Mouse (Mus musculus): ENCODE measurements around the gene Slamf8.

The Slamf8 gene

GRCm38 (mm10) chr1:172594495-172594894 lies 4.1 kb upstream of the Slamf8 start:
- no peak for DNase-seq (ENCODE audit: low read depth in 1 of 2, low spot score in 2 of 2)

- DNase-seq (ENCODE audit: low read depth in 1 of 2, low spot score in 2 of 2) = no peak
Measured at GRCm38 (mm10) chr1:172593956-172594355, 3.6 kb upstream of the Slamf8 start.

DNA sequence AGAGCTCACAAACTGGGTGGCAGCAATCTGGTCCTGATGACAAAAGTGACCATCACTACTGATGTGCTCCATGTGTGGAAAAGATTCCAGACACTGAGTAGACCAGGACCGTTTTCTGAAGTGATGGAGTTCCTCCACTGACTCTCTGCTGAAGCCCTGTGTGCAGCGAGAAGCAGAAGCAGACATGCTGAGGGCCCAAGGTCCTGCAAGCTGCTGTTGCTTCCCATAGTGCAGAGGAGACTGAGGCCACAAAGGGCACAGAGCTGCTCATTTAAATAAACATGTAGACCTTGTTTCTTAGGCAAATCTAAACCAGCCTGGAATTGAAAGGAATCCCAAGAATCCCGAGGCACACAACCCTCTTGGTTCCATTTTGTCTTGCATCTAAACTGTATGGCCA lies 3.0 kb upstream of the Slamf8 start:
- no peak for DNase-seq (ENCODE audit: low read depth in 1 of 2, low spot score in 2 of 2)

DNA sequence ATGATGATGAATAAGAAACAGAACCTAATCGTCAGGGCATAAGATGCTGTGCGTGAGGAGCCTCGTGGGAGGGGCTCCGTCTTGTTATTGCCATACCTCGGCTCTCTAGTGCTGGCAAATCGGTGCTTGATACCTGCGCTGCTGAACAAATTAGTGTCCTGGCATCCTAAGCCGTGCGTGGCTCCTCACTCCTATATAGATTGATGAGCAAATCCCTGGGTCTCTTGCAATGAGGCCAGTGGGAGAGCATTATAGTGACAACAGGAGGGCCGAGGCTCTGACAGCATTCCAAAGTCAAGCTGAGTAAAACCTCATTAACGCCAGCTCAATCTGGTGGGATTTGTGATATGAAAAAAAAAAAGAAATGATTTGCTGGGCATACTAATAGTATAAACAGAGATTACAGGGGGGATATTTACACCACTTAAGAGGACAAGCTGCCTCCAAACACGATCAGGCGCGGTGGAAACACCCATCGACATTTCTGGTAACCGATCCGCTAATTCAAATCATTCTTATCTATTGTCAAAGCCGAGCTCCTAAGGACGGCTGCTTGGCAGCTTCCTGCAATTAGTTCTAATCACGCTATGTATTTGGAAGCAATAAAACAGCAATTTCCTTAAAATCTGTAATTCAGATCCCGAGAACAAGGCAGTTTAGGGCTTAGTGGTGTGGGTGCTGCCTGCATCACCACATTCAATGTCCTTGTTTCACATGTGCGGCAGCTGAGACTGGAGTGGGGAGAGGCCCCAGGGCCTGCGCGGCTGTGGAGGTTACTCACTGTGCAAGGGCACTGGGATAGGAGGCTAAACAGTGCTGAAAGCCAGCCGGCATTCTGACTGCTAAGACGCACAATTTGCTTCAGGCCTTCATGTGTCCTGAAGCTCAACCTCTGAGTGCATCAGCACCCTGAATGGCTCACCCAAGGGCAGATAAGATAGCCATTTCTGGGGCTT lies 4.5 kb downstream of the Slamf8 start:
- no peak for DNase-seq (ENCODE audit: low read depth in 1 of 2, low spot score in 2 of 2)

- no peak for DNase-seq (ENCODE audit: low read depth in 1 of 2, low spot score in 2 of 2)
Measured at GRCm38 (mm10) chr1:172585026-172585425, 5.3 kb downstream of the Slamf8 start.

DNA sequence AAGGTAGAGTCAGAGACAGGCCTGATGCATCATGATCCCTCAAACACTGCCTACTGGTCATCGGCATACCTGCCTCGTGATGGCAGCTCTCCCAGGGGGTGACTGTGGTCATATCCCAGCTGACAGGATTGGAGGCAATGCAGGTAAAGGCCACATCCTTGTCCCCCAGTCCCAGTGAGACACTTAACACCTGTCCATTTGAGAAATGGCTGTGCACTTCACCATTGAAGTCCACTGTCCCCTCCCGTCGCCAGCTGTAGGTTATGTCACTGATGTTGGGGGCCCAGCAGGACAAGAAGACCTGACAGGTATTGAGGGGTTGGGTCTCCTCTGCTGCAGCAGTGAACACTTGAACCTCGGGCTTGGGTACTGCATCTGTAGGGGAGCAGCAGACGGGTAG lies 6.1 kb downstream of the Slamf8 start:
- DNase-seq (ENCODE audit: low read depth in 1 of 2, low spot score in 2 of 2) = no peak

- no peak for DNase-seq (ENCODE audit: low read depth in 1 of 2, low spot score in 2 of 2)
Measured at GRCm38 (mm10) chr1:172582436-172582835, 7.9 kb downstream of the Slamf8 start.

DNA sequence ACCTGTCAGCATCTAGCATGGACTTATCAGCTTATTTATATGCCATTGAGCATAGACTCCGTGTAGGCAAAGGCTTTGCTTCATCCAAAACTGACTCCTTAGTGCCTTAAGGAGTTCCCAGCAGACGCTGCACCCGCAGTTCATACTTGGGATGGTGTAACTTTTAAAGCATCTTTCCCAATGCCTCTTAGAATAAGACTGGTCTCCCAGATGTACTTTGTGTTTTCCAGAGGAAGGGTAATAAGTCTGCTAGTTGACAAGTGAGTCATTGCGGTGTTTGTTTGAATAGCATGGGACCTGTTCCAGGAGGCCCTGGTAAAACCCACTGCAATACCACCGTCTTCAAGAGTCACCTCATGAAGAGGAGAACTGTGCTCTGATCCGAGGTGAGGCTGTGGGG lies 10.3 kb downstream of the Slamf8 start:
- no peak for DNase-seq (ENCODE audit: low read depth in 1 of 2, low spot score in 2 of 2)

DNA sequence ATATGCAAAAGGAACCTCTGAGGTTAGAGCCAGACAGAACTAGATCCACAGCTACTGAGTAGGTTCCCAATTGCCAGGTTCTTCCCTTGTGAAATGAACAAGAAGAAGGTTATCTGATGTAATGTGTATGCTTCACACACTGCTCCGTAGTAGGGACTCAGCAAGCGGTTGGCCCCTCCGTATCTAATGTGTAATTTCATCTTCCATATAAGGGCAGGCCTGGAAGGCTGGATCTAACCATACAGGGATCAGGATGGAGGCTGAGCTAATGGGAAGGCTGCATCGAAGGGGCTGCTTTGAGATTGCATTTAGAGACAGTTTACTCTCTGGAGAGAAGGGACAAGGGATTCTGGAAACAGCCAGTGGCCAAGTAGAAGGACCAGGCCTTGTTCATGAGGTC lies 22.6 kb downstream of the Slamf8 start:
- no peak for DNase-seq (ENCODE audit: low read depth in 1 of 2, low spot score in 2 of 2)

DNA sequence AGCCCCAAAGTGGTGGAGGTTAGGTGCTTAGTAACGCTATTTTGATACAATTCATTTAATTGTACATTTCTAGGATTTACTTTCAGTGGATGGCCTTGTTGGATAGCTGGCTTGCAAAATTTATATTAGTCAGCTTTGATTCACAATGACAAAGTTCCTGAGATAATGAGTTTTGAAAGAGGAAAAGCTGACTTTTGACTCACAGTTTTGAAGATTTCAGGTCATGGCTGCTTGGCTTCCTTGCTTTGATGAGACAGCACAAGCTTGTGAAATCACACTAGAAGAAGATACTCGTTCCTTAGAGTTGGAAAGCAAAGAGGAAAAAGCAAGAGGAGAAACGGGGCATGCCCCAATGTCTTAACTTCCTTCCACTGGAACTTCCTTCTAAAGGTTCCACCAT lies 24.2 kb downstream of the Slamf8 start:
- no peak for DNase-seq (ENCODE audit: low read depth in 1 of 2, low spot score in 2 of 2)

DNA sequence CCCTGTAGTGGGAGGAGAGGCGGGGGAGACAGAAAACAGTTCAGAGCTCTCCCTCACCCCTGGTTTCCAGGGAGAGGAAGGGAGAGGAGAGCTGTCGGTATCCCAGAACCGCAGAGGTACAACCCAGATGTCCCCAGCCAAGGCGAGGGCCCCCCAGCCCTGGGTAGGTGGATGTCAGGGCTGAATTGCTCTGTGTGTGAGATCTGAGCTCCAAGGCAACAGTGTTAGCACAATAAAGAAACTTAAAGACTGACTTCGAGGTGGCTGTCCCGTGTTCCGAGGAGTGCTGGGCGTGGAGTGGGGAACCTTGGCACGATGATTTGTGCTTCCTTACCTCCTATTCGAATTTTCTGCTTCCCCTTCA lies 26.9 kb downstream of the Slamf8 start:
- DNase-seq (ENCODE audit: low read depth in 1 of 2, low spot score in 2 of 2) = no peak

- DNase-seq (ENCODE audit: low read depth in 1 of 2, low spot score in 2 of 2) = peak in 1 of 2 experiments; percentile 46
Measured at GRCm38 (mm10) chr1:172562641-172563464, 27.5 kb downstream of the Slamf8 start.

DNA sequence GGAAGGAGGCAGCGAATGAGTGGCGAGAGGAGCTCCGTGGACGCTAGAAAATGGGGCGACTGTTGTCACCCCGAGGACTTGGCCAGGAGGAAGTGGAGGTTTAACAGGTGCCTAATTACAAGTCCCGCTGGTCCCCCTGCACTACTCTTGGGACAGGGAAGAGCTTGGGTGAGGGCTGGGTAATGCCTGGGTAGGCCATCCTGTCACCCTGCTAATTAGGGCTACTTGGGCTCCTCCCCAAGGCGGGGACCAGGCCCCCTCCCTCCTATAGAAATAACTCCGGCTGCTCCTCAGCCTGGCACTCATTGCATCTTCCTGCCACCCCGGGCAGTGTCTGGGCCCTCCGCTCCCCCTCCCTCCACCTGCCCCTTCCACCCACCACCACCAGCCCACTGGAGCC lies 34.7 kb downstream of the Slamf8 start, which contains the start of gene Vsig8:
TSS of gene Vsig8 (plus strand) at position 301 of the 400 bp plus-strand sequence.
- DNase-seq (ENCODE audit: low read depth in 1 of 2, low spot score in 2 of 2) = no peak

- DNase-seq (ENCODE audit: low read depth in 1 of 2, low spot score in 2 of 2) = no peak
Measured at GRCm38 (mm10) chr1:172552623-172553022, 37.7 kb downstream of the Slamf8 start.

- no peak for DNase-seq (ENCODE audit: low read depth in 1 of 2, low spot score in 2 of 2)
Measured at GRCm38 (mm10) chr1:172551009-172551408, 39.4 kb downstream of the Slamf8 start.

GRCm38 (mm10) chr1:172550551-172550951 lies 39.8 kb downstream of the Slamf8 start:
- DNase-seq (ENCODE audit: low read depth in 1 of 2, low spot score in 2 of 2) = peak; percentile 21 to 48

DNA sequence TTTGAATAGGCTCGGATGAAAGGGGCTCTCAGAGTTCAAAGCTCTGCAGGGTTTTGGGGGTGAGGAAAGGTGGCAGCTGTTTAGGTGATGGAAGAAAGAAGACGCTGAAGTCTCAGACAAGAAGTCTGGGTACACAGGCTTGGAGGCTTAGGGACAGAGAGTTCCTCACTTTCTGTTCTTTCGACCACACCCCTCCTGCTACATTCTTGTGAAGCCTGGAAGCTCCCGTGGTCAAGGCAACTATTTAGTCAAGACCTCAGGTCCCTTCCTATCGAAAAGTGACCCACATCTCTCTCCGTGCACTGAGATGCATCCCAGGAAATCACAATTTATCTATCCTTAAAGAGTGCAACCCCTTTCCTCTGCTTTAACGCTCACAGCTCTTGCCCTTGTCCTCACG lies 40.7 kb downstream of the Slamf8 start:
- DNase-seq (ENCODE audit: low read depth in 1 of 2, low spot score in 2 of 2) = no peak

- no peak for DNase-seq (ENCODE audit: low read depth in 1 of 2, low spot score in 2 of 2)
Measured at GRCm38 (mm10) chr1:172549314-172549713, 41.1 kb downstream of the Slamf8 start.

DNA sequence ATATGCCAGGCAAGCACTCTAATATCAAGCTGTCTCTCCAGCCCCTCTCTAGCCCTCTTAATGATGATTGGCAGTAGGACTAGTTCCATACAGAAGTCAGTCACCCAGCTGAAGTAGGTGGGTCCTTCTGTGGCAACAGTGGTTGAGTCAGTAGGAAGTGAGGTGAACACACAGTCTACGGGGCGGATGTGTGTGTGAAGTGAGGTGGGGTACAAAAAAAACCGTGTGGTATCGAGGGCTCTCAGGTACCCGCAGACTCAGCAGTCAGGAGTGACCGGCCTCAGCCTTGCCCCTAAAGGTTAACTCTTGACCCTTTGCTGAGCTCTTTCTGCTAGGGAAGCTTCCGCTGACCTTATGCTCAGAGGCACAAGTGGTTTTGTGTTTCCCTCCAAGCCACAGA lies 41.9 kb downstream of the Slamf8 start:
- no peak for DNase-seq (ENCODE audit: low read depth in 1 of 2, low spot score in 2 of 2)

DNA sequence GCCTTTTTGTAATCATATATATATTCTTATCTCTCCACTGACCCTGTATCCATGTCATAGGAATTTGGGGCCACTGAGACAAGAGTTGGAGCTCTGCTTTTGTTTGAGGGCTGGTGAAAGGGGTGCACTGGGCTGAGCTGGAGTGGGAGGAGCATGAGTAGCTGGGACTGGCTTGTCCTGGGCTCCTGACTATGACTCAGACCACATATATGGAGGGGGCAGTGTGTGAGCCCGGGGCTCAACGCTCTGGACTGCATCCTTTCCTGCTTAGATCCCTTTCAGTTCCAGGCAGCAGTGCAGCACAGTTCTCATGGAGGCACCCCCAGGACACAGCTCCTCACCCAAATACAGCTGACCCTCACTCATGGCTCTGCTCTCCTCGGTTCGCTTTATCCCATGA lies 44.3 kb downstream of the Slamf8 start:
- no peak for DNase-seq (ENCODE audit: low read depth in 1 of 2, low spot score in 2 of 2)

DNA sequence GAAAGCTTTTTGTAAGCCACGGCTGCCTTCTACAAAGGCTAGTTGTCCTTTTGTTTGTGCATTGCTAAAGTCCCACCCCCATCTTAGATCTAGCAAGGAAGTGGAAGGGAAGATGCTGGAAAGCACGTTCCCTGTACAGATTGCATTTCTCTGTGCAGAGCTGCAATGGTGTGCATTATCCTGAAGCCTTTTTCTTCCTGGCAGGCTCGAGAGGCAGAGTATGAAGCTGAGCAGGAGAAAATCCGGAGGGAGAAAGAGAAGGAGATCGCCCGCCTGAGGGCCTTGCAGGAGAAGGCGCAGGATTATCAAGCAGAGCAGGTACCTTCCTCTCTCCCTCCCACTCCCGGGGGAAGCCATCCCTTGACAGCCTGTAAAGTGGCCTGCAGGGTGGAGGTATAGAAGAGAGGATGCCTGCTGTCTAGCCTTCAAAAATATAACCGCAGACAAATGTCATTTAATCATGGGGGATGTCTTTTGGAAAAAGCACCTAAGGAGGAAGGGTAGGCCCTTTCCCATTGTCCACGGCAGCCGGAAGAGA lies 50.0 kb downstream of the Slamf8 start:
- no peak for DNase-seq (ENCODE audit: low read depth in 1 of 2, low spot score in 2 of 2)

- no peak for DNase-seq (ENCODE audit: low read depth in 1 of 2, low spot score in 2 of 2)
Measured at GRCm38 (mm10) chr1:172539827-172540226, 50.5 kb downstream of the Slamf8 start.
